Mouse (Mus musculus) layer of hippocampus, adult 9-11 months (tissue): ENCODE data around the gene Cyp4f40.
"Not testable (repeated sequence)": the region's sequence is repeated elsewhere in the genome, so short reads cannot be mapped to it uniquely, and the experiment has no call there.

ENCODE experiments used
- DNase-seq: peaks from one replicate; pipeline ENCODE4 v3.0.0; 2022

The Cyp4f40 gene

DNA sequence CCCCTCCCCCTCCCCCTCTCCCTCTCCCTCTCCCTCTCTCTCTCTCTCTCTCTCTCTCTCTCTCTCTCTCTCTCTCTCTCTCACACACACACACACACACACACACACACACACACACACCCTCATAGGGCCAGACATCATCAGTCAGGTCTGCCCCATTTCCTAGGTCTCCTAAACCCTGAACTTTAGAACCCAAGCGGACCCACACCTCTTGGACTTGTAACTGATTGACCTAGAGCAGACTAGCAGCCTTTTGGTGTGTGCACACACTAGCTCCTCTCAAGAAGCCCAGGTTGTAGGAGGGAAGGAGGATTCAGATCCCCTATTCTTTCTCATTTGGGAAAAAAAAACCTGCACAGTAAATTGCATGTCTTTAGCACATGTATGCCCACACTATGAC is 63.5 kb downstream of the Cyp4f40 start:
- DNase-seq = not testable (repeated sequence)

DNA sequence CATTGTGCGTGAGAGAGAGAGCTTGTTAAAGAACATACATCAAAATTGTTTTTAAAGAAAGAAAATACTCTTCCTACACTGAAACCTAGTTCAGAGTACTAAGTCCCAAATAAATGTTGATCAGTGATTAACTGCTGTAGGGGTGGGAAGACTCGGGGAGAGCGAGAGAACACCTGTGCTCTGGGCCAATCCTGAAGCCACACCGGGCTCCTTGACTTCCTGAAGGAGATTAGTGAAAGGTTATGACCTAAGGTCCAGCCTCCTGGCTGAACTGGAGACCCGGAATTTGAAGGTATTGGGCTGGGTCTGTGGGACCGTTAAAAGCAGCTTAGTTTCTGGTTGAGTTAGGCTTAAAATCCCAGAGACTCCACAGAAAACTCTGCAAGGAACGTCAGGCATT is 64.1 kb downstream of the Cyp4f40 start:
- DNase-seq = no peak

DNA sequence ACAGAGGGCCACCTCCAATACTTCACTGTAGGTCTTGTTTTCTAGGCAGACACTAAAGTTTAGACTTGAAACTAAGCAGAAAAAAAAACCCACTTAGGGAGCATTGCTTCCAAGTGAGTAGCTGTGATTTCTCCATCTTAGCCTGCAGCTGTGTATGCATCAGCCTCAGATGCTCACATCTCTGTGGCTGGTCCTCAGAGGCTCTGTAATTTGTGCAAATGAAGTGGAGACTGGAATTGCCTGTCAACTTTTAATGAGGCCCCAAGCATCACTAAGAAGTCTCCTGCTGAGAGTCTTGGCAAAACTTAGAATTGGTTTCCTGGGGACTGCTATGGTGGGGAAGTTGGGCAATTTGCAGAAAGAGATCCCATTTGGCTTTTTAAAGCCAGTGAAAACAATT is 67.7 kb downstream of the Cyp4f40 start:
- DNase-seq = not testable (repeated sequence)
